Mouse (Mus musculus): ENCODE measurements around the gene Lcn8.

The Lcn8 gene

GRCm38 (mm10) chr2:25652902-25653301, at the start of gene Lcn8:
Gene Lcn8, plus strand, starts transcription at chr2:25653120.
- DNase-seq (ENCODE audit: low read depth, low spot score), result no peak

GRCm38 (mm10) chr2:25607761-25608622, 44.9 kb upstream of the Lcn8 start, which contains the start of gene Rabl6:
Gene Rabl6, minus strand, starts transcription at chr2:25608521.
- peak; percentile 91 for DNase-seq (ENCODE audit: low read depth, low spot score)

GRCm38 (mm10) chr2:25608671-25609070, 44.2 kb upstream of the Lcn8 start:
- DNase-seq (ENCODE audit: low read depth, low spot score), result no peak

GRCm38 (mm10) chr2:25616398-25616797, 36.5 kb upstream of the Lcn8 start:
- DNase-seq (ENCODE audit: low read depth, low spot score), result no peak

GRCm38 (mm10) chr2:25617578-25617977, 35.3 kb upstream of the Lcn8 start, which contains the start of gene Ccdc183:
Gene Ccdc183, minus strand, starts transcription at chr2:25617678.
- no peak for DNase-seq (ENCODE audit: low read depth, low spot score)

GRCm38 (mm10) chr2:25620386-25620785, 32.5 kb upstream of the Lcn8 start:
- no peak for DNase-seq (ENCODE audit: low read depth, low spot score)

GRCm38 (mm10) chr2:25620852-25621228, 32.1 kb upstream of the Lcn8 start:
- no peak for DNase-seq (ENCODE audit: low read depth, low spot score)

- peak; percentile 77 for DNase-seq (ENCODE audit: low read depth, low spot score)
These were observed 31.4 kb upstream of the Lcn8 start, which contains the start of gene Tmem141 for GRCm38 (mm10) chr2:25621229-25622200. Gene Tmem141, minus strand, starts transcription at chr2:25622005.

GRCm38 (mm10) chr2:25625986-25626385, 26.9 kb upstream of the Lcn8 start:
- DNase-seq (ENCODE audit: low read depth, low spot score), result no peak

- DNase-seq (ENCODE audit: low read depth, low spot score), result no peak
These were observed 25.1 kb upstream of the Lcn8 start, which contains the start of gene Fcna for GRCm38 (mm10) chr2:25627811-25628210. Gene Fcna, minus strand, starts transcription at chr2:25628030.

GRCm38 (mm10) chr2:25628738-25629137, 24.2 kb upstream of the Lcn8 start:
- DNase-seq (ENCODE audit: low read depth, low spot score), result no peak

- no peak for DNase-seq (ENCODE audit: low read depth, low spot score)
These were observed 19.3 kb upstream of the Lcn8 start for GRCm38 (mm10) chr2:25633616-25634015.

GRCm38 (mm10) chr2:25634046-25634445, 18.9 kb upstream of the Lcn8 start:
- DNase-seq (ENCODE audit: low read depth, low spot score), result no peak

- peak; percentile 57 for DNase-seq (ENCODE audit: low read depth, low spot score)
These were observed 13.0 kb upstream of the Lcn8 start for GRCm38 (mm10) chr2:25639890-25640289.

- peak; percentile 5 for DNase-seq (ENCODE audit: low read depth, low spot score)
These were observed 1.6 kb downstream of the Lcn8 start for GRCm38 (mm10) chr2:25654502-25654901.

- DNase-seq (ENCODE audit: low read depth, low spot score), result no peak
These were observed 3.8 kb downstream of the Lcn8 start for GRCm38 (mm10) chr2:25656691-25657090.

- no peak for DNase-seq (ENCODE audit: low read depth, low spot score)
These were observed 4.3 kb downstream of the Lcn8 start for GRCm38 (mm10) chr2:25657246-25657645.

GRCm38 (mm10) chr2:25657652-25658051, 4.7 kb downstream of the Lcn8 start, which contains the start of gene Lcn5:
Gene Lcn5, plus strand, starts transcription at chr2:25657952.
- DNase-seq (ENCODE audit: low read depth, low spot score), result no peak

- DNase-seq (ENCODE audit: low read depth, low spot score), result no peak
These were observed 7.4 kb downstream of the Lcn8 start for GRCm38 (mm10) chr2:25660279-25660678.

GRCm38 (mm10) chr2:25661245-25661970, 8.5 kb downstream of the Lcn8 start:
- no peak for DNase-seq (ENCODE audit: low read depth, low spot score)

- peak; percentile 32 for DNase-seq (ENCODE audit: low read depth, low spot score)
These were observed 10.6 kb downstream of the Lcn8 start for GRCm38 (mm10) chr2:25663511-25663910.

Measured in forelimb bud, embryonic 11.5 days (tissue).